In genomic region chr9:91069496-91069895, GRCm38 (mm10) we compare ENCODE assay signal across 21 mouse cellular contexts.
DNase-seq lines count a peak whose midpoint lies in the region; ATAC-seq lines count a peak whose summit lies in the region.
"Had no signal": no experiment of that assay in that cellular context is flagged by ENCODE, and none has a peak within 500 bp of the region (broad histone marks: within the 10 kb centered on the region; RNA-seq: fewer than 3 reads in every experiment).

No protein-coding gene starts in this region.

- no peak overlapping the region for H3K27ac ChIP-seq in hindbrain, embryonic 16.5 days (ENCODE audit: low read depth, low read length)
- no peak overlapping the region for H3K27ac ChIP-seq in hindbrain, embryonic 11.5 days (ENCODE audit: low read depth, low read length)
- H3K27ac ChIP-seq in midbrain, embryonic 14.5 days (replicated peaks; ENCODE audit: low read depth, low read length), result no peak overlapping the region
- no peak overlapping the region for H3K27ac ChIP-seq in midbrain, embryonic 16.5 days (ENCODE audit: low read length)
- H3K27ac ChIP-seq: embryonic facial prominence, embryonic 10.5 days; forebrain, embryonic 13.5 days; heart, embryonic 10.5 days; hindbrain, embryonic 14.5 days had no signal

- H3K4me2 ChIP-seq in hindbrain, embryonic 16.5 days (ENCODE audit: low read length), result no peak overlapping the region
- H3K4me2 ChIP-seq in hindbrain, embryonic 11.5 days (replicated peaks; ENCODE audit: low read depth, low read length), result no peak overlapping the region
- no peak overlapping the region for H3K4me2 ChIP-seq in midbrain, embryonic 14.5 days (ENCODE audit: low read length)
- H3K4me2 ChIP-seq in midbrain, embryonic 16.5 days (ENCODE audit: low read length), result no peak overlapping the region
- H3K4me2 ChIP-seq: forebrain, embryonic 13.5 days; hindbrain, embryonic 14.5 days had no signal

- peak; percentile 24; the same call in 1 of the 2 replicates for ATAC-seq in hindbrain, embryonic 16.5 days
- ATAC-seq in hindbrain, embryonic 11.5 days (ENCODE audit: low FRiP score), result no peak
- ATAC-seq in midbrain, embryonic 14.5 days (ENCODE audit: low FRiP score, low TSS enrichment), result no peak
- no peak for ATAC-seq in midbrain, embryonic 16.5 days
- ATAC-seq: CD4-positive, CD25-positive, alpha-beta regulatory T cell, adult 4 months; forebrain, embryonic 13.5 days; inflammation-experienced regulatory T-cells, adult 6 months had no signal

- no peaks in the 10 kb centered on the region for H3K27me3 ChIP-seq in hindbrain, embryonic 16.5 days (replicated peaks; ENCODE audit: control insufficient read depth, insufficient read depth, low read length)
- H3K27me3 ChIP-seq in hindbrain, embryonic 11.5 days (ENCODE audit: control insufficient read depth, insufficient read depth, low read length), result no peaks in the 10 kb centered on the region
- no peaks in the 10 kb centered on the region for H3K27me3 ChIP-seq in midbrain, embryonic 14.5 days (ENCODE audit: control insufficient read depth, insufficient read depth, low read length)
- no peaks in the 10 kb centered on the region for H3K27me3 ChIP-seq in midbrain, embryonic 16.5 days (ENCODE audit: control insufficient read depth, insufficient read depth, low read depth, low read length)
- H3K27me3 ChIP-seq: forebrain, embryonic 13.5 days had no signal

- peak; percentile 0 for DNase-seq in adrenal gland, postnatal 25 days
- DNase-seq in adrenal gland, adult (ENCODE audit: inconsistent age in 2 of 2, low spot score in 1 of 2), result no peak
- DNase-seq in hindbrain, embryonic 11.5 days (ENCODE audit: low spot score), result no peak
- DNase-seq in midbrain, embryonic 14.5 days, result peak; percentile 20
- DNase-seq in urinary bladder, postnatal 14 days (ENCODE audit: low spot score), result no peak
- DNase-seq: adrenal gland, postnatal 10 days; B cell, adult 2 months; cerebellum, adult 2 months; gastrocnemius, postnatal 10 days; heart, adult 18-20 months; heart, postnatal 10 days; heart, postnatal 4 days had no signal

- 64% methylated on average over 5 of the region's 5 CpGs for WGBS in hindbrain, embryonic 16.5 days
- 86% methylated on average over 5 of the region's 5 CpGs for WGBS in hindbrain, embryonic 11.5 days
- WGBS in midbrain, embryonic 14.5 days, result 49% methylated on average over 5 of the region's 5 CpGs
- WGBS in midbrain, embryonic 16.5 days, result 50% methylated on average over 5 of the region's 5 CpGs

- H3K9ac ChIP-seq in hindbrain, embryonic 16.5 days (ENCODE audit: low read depth, low read length), result no peak overlapping the region
- no peak overlapping the region for H3K9ac ChIP-seq in hindbrain, embryonic 11.5 days (ENCODE audit: low read depth, low read length)
- no peak overlapping the region for H3K9ac ChIP-seq in midbrain, embryonic 14.5 days (replicated peaks; ENCODE audit: low read length)
- no peak overlapping the region for H3K9ac ChIP-seq in midbrain, embryonic 16.5 days (ENCODE audit: low read depth, low read length)
- H3K9ac ChIP-seq: forebrain, embryonic 13.5 days; hindbrain, embryonic 14.5 days had no signal

- no peaks in the 10 kb centered on the region for H3K9me3 ChIP-seq in hindbrain, embryonic 16.5 days (ENCODE audit: control insufficient read depth, low read length)
- no peaks in the 10 kb centered on the region for H3K9me3 ChIP-seq in hindbrain, embryonic 11.5 days (ENCODE audit: control insufficient read depth, low read length)
- no peaks in the 10 kb centered on the region for H3K9me3 ChIP-seq in midbrain, embryonic 14.5 days (ENCODE audit: control insufficient read depth, low read length)
- no peaks in the 10 kb centered on the region for H3K9me3 ChIP-seq in midbrain, embryonic 16.5 days (replicated peaks; ENCODE audit: control insufficient read depth, low read length, poor library complexity, severe bottlenecking)
- H3K9me3 ChIP-seq: embryonic facial prominence, embryonic 10.5 days; forebrain, embryonic 13.5 days; G1E; heart, embryonic 10.5 days had no signal

- no peak overlapping the region for H3K4me3 ChIP-seq in hindbrain, embryonic 16.5 days (ENCODE audit: low read length)
- H3K4me3 ChIP-seq in hindbrain, embryonic 11.5 days (ENCODE audit: low read depth, low read length), result no peak overlapping the region
- H3K4me3 ChIP-seq in midbrain, embryonic 14.5 days (replicated peaks; ENCODE audit: low read depth, low read length), result no peak overlapping the region
- H3K4me3 ChIP-seq in midbrain, embryonic 16.5 days (ENCODE audit: low read depth, low read length), result no peak overlapping the region
- H3K4me3 ChIP-seq: embryonic facial prominence, embryonic 10.5 days; forebrain, embryonic 13.5 days; heart, embryonic 10.5 days had no signal

- H3K4me1 ChIP-seq in hindbrain, embryonic 16.5 days (ENCODE audit: control insufficient read depth, insufficient read depth, low read depth, low read length), result no peaks in the 10 kb centered on the region
- H3K4me1 ChIP-seq in hindbrain, embryonic 11.5 days (replicated peaks; ENCODE audit: control insufficient read depth, insufficient read depth, low read length), result no peaks in the 10 kb centered on the region
- no peaks in the 10 kb centered on the region for H3K4me1 ChIP-seq in midbrain, embryonic 14.5 days (ENCODE audit: control insufficient read depth, insufficient read depth, low read length)
- H3K4me1 ChIP-seq in midbrain, embryonic 16.5 days (ENCODE audit: control insufficient read depth, insufficient read depth, low read length), result no peaks in the 10 kb centered on the region
- H3K4me1 ChIP-seq: embryonic facial prominence, embryonic 10.5 days; forebrain, embryonic 13.5 days; heart, embryonic 10.5 days had no signal

- no peaks in the 10 kb centered on the region for H3K36me3 ChIP-seq in hindbrain, embryonic 16.5 days (ENCODE audit: control insufficient read depth, insufficient read depth, low read length)
- H3K36me3 ChIP-seq in hindbrain, embryonic 11.5 days (ENCODE audit: control insufficient read depth, insufficient read depth, low read length), result no peaks in the 10 kb centered on the region
- no peaks in the 10 kb centered on the region for H3K36me3 ChIP-seq in midbrain, embryonic 14.5 days (ENCODE audit: control insufficient read depth, insufficient read depth, low read length)
- H3K36me3 ChIP-seq in midbrain, embryonic 16.5 days (ENCODE audit: control insufficient read depth, insufficient read depth, low read length), result no peaks in the 10 kb centered on the region
- H3K36me3 ChIP-seq: embryonic facial prominence, embryonic 10.5 days; G1E; heart, embryonic 10.5 days had no signal

Comparison
In these comparisons a context has a peak if more than half of its experiments do, and no peak if none do; other contexts are left out.
1. DNase-seq: peak in adrenal gland, postnatal 25 days (single experiment) and midbrain, embryonic 14.5 days (single experiment); none in adrenal gland, adult (0 of 2), hindbrain, embryonic 11.5 days (single experiment) and urinary bladder, postnatal 14 days (single experiment).